Mouse (Mus musculus) urinary bladder, adult 18-20 months (tissue): ENCODE results near the gene Tex46.

ENCODE experiments used
- DNase-seq, 2 experiments: peaks; one replicate each; pipeline ENCODE4 v3.0.0; 2022; ENCODE audit warnings: low spot score in 2 of 2, mixed read lengths in 2 of 2

Tex46 gene

GRCm38 (mm10) chr4:136631237-136631994 lies 21.2 kb downstream of the Tex46 start:
- no peak for DNase-seq

GRCm38 (mm10) chr4:136635995-136636394 lies 25.8 kb downstream of the Tex46 start:
- no peak for DNase-seq

GRCm38 (mm10) chr4:136636511-136636910 lies 26.3 kb downstream of the Tex46 start:
- DNase-seq = no peak

GRCm38 (mm10) chr4:136636983-136637562 lies 26.8 kb downstream of the Tex46 start:
- DNase-seq = no peak

- DNase-seq = no peak
Observed at GRCm38 (mm10) chr4:136637563-136638229, 27.5 kb downstream of the Tex46 start.

GRCm38 (mm10) chr4:136638230-136638750 lies 28.1 kb downstream of the Tex46 start:
- DNase-seq = no peak

GRCm38 (mm10) chr4:136638890-136639289 lies 28.7 kb downstream of the Tex46 start:
- no peak for DNase-seq

- DNase-seq = peak; percentile 42 to 72
Observed at GRCm38 (mm10) chr4:136648922-136649479, 38.8 kb downstream of the Tex46 start.

- DNase-seq = no peak
Observed at GRCm38 (mm10) chr4:136649480-136650196, 39.4 kb downstream of the Tex46 start.

- DNase-seq = no peak
Observed at GRCm38 (mm10) chr4:136650261-136650660, 40.0 kb downstream of the Tex46 start.

GRCm38 (mm10) chr4:136651357-136651811 lies 41.1 kb downstream of the Tex46 start:
- DNase-seq = peak in 1 of 2 experiments; percentile 22

GRCm38 (mm10) chr4:136651882-136652527 lies 41.8 kb downstream of the Tex46 start:
- DNase-seq = no peak

GRCm38 (mm10) chr4:136652528-136652910 lies 42.3 kb downstream of the Tex46 start:
- DNase-seq = no peak

GRCm38 (mm10) chr4:136653019-136653418 lies 42.8 kb downstream of the Tex46 start:
- DNase-seq = no peak

- DNase-seq = no peak
Observed at GRCm38 (mm10) chr4:136653692-136654234, 43.5 kb downstream of the Tex46 start.

GRCm38 (mm10) chr4:136657914-136658313 lies 47.7 kb downstream of the Tex46 start:
- DNase-seq = no peak
